8 mouse cellular contexts compared by ENCODE assay signal in genomic region chr6:124904991-124905860, GRCm38 (mm10). TPM values are rescaled to one million over a fixed set of nuclear protein-coding genes. Genes with fewer than 3 reads are reported as not detected.
DNase-seq lines count a peak whose midpoint lies in the region; ATAC-seq lines count a peak whose summit lies in the region.

No protein-coding gene starts in this region.

- H3K36me3 ChIP-seq in neural tube, embryonic 11.5 days (ENCODE audit: control insufficient read depth, insufficient read depth, low read length): no peaks in the 10 kb centered on the region
- no peaks in the 10 kb centered on the region for H3K36me3 ChIP-seq in liver, embryonic 11.5 days (ENCODE audit: control insufficient read depth, insufficient read depth, low read length)

- H3K27me3 ChIP-seq in neural tube, embryonic 11.5 days (ENCODE audit: control insufficient read depth, insufficient read depth, low read length): no peaks in the 10 kb centered on the region; the same call in 1 of the 2 replicates
- peaks cover 21% of the 10 kb centered on the region for H3K27me3 ChIP-seq in liver, embryonic 11.5 days (replicated peaks; ENCODE audit: control insufficient read depth, insufficient read depth, low read length)

- H3K4me2 ChIP-seq in neural tube, embryonic 11.5 days (ENCODE audit: low read depth): peak overlapping the region; percentile 85
- peak overlapping the region; percentile 98 for H3K4me2 ChIP-seq in liver, embryonic 11.5 days

- ATAC-seq in neural tube, embryonic 11.5 days (ENCODE audit: insufficient read depth, low FRiP score, low TSS enrichment): no peak
- ATAC-seq in liver, embryonic 11.5 days (replicated peaks; ENCODE audit: low FRiP score): no peak
- ATAC-seq in megakaryocyte progenitor cell, adult 5-6 weeks (replicated peaks; ENCODE audit: poor library complexity): no peak

- peaks cover 7% of the 10 kb centered on the region for H3K4me1 ChIP-seq in neural tube, embryonic 11.5 days (ENCODE audit: control insufficient read depth, insufficient read depth, low read length)
- H3K4me1 ChIP-seq in liver, embryonic 11.5 days (replicated peaks; ENCODE audit: control insufficient read depth, insufficient read depth, low read length): peaks cover 10% of the 10 kb centered on the region; the same call in 1 of the 2 replicates

- H3K9ac ChIP-seq in neural tube, embryonic 11.5 days (ENCODE audit: low read length): peak overlapping the region; percentile 84
- peak overlapping the region; percentile 78; the same call in 1 of the 2 replicates for H3K9ac ChIP-seq in liver, embryonic 11.5 days (ENCODE audit: low read depth, low read length)

- H3K4me3 ChIP-seq in neural tube, embryonic 11.5 days (ENCODE audit: low read depth, low read length): peak overlapping the region; percentile 40
- no peak overlapping the region for H3K4me3 ChIP-seq in liver, embryonic 11.5 days (ENCODE audit: low read depth, low read length)

- H3K9me3 ChIP-seq in neural tube, embryonic 11.5 days (ENCODE audit: control insufficient read depth, low read length): no peaks in the 10 kb centered on the region
- H3K9me3 ChIP-seq in liver, embryonic 11.5 days (ENCODE audit: control insufficient read depth, low read length): no peaks in the 10 kb centered on the region

- peak overlapping the region; percentile 96 for H3K27ac ChIP-seq in neural tube, embryonic 11.5 days (ENCODE audit: low read depth, low read length)
- peak overlapping the region; percentile 86; the same call in 1 of the 2 replicates for H3K27ac ChIP-seq in liver, embryonic 11.5 days (ENCODE audit: low read depth, low read length)

- WGBS in neural tube, embryonic 11.5 days: 39% methylated on average over 15 of the region's 16 CpGs
- 53% methylated on average over 13 of the region's 16 CpGs for WGBS in liver, embryonic 11.5 days

- DNase-seq in cerebellum, adult 9-10 months: peak; percentile 70
- no peak for DNase-seq in cerebellum, postnatal 36 days
- DNase-seq in neural tube, embryonic 11.5 days (ENCODE audit: low spot score): no peak
- DNase-seq in neural tube, embryonic 10.5 days (ENCODE audit: extremely low spot score, low spot score): no peak
- no peak for DNase-seq in liver, embryonic 11.5 days (ENCODE audit: low spot score)
- DNase-seq in frontal cortex, postnatal 25 days (ENCODE audit: low spot score in 2 of 2): no peak
- no peak for DNase-seq in natural killer cell, adult 2 months (ENCODE audit: low spot score in 2 of 2)

RNA-seq across cellular contexts. Expression of gene Lag3, which starts 6.3 kb away (rescaled TPM):
- polyA plus RNA-seq in neural tube, embryonic 11.5 days (2014; fragmentation: Nextera tagmentation; extraction: Ambion mirVana): 1.4 and 1.7 TPM in 2 replicates
- polyA plus RNA-seq in liver, embryonic 11.5 days (2014; fragmentation: Nextera tagmentation; extraction: Ambion mirVana): 0.35 and 0.64 TPM in 2 replicates
- total RNA-seq in megakaryocyte progenitor cell, adult 5-6 weeks (2015): 0.81 and 1.3 TPM in 2 replicates
- 0.08 and 1.0 TPM in 2 replicates for total RNA-seq in megakaryocyte progenitor cell, adult 5-6 weeks (2017)

RNA-seq across cellular contexts. Expression of gene Ptms, which starts 14.7 kb away (rescaled TPM):
- 345 and 381 TPM in 2 replicates for polyA plus RNA-seq in neural tube, embryonic 11.5 days (2014; fragmentation: Nextera tagmentation; extraction: Ambion mirVana)
- 75.1 and 80.6 TPM in 2 replicates for polyA plus RNA-seq in liver, embryonic 11.5 days (2014; fragmentation: Nextera tagmentation; extraction: Ambion mirVana)
- 15.9 and 18.8 TPM in 2 replicates for total RNA-seq in megakaryocyte progenitor cell, adult 5-6 weeks (2015)
- 14.0 and 26.1 TPM in 2 replicates for total RNA-seq in megakaryocyte progenitor cell, adult 5-6 weeks (2017)

RNA-seq across cellular contexts. Expression of gene Cd4, which starts 17.2 kb away (rescaled TPM):
- 0.07 TPM in 1 of 2 replicates, not detected in the other for polyA plus RNA-seq in neural tube, embryonic 11.5 days (2014; fragmentation: Nextera tagmentation; extraction: Ambion mirVana)
- polyA plus RNA-seq in liver, embryonic 11.5 days (2014; fragmentation: Nextera tagmentation; extraction: Ambion mirVana): not detected in 2 replicates
- 0.42 and 1.0 TPM in 2 replicates for total RNA-seq in megakaryocyte progenitor cell, adult 5-6 weeks (2015)
- 0.08 and 1.0 TPM in 2 replicates for total RNA-seq in megakaryocyte progenitor cell, adult 5-6 weeks (2017)

RNA-seq across cellular contexts. Expression of gene Mlf2, which starts 26.0 kb away (rescaled TPM):
- 468 and 513 TPM in 2 replicates for polyA plus RNA-seq in neural tube, embryonic 11.5 days (2014; fragmentation: Nextera tagmentation; extraction: Ambion mirVana)
- 257 and 264 TPM in 2 replicates for polyA plus RNA-seq in liver, embryonic 11.5 days (2014; fragmentation: Nextera tagmentation; extraction: Ambion mirVana)
- total RNA-seq in megakaryocyte progenitor cell, adult 5-6 weeks (2015): 71.3 and 82.7 TPM in 2 replicates
- 57.0 and 58.8 TPM in 2 replicates for total RNA-seq in megakaryocyte progenitor cell, adult 5-6 weeks (2017)

RNA-seq across cellular contexts. Expression of gene Gpr162, which starts 41.4 kb away (rescaled TPM):
- 2.3 TPM in 2 replicates for polyA plus RNA-seq in neural tube, embryonic 11.5 days (2014; fragmentation: Nextera tagmentation; extraction: Ambion mirVana)
- polyA plus RNA-seq in liver, embryonic 11.5 days (2014; fragmentation: Nextera tagmentation; extraction: Ambion mirVana): 0.17 and 0.32 TPM in 2 replicates
- not detected in 2 replicates for total RNA-seq in megakaryocyte progenitor cell, adult 5-6 weeks (2015)
- total RNA-seq in megakaryocyte progenitor cell, adult 5-6 weeks (2017): not detected in 2 replicates
